Mouse (Mus musculus) B cell, adult 2 months (primary cell): Measurements from ENCODE around the gene Susd2.

ENCODE experiments used
- DNase-seq, 2 experiments: peaks; one replicate each; pipeline ENCODE4 v3.0.0; 2022

Gene Susd2

GRCm38 (mm10) chr10:75651381-75652068 is 7.7 kb upstream of the Susd2 start:
- DNase-seq, result no peak

GRCm38 (mm10) chr10:75650306-75650902 is 6.6 kb upstream of the Susd2 start:
- no peak for DNase-seq

- no peak for DNase-seq
These were observed 5.7 kb upstream of the Susd2 start for GRCm38 (mm10) chr10:75649406-75649995.

GRCm38 (mm10) chr10:75649001-75649400 is 5.2 kb upstream of the Susd2 start:
- no peak for DNase-seq

- DNase-seq, result no peak
These were observed 4.3 kb upstream of the Susd2 start for GRCm38 (mm10) chr10:75648091-75648490.

GRCm38 (mm10) chr10:75647362-75647761 is 3.6 kb upstream of the Susd2 start:
- DNase-seq, result no peak

GRCm38 (mm10) chr10:75646406-75646805 is 2.6 kb upstream of the Susd2 start:
- DNase-seq, result no peak

- no peak for DNase-seq
These were observed 1.8 kb upstream of the Susd2 start for GRCm38 (mm10) chr10:75645616-75646015.

GRCm38 (mm10) chr10:75642891-75643290 is 917 bp downstream of the Susd2 start:
- DNase-seq, result no peak

GRCm38 (mm10) chr10:75642436-75642835 is 1.4 kb downstream of the Susd2 start:
- no peak for DNase-seq

GRCm38 (mm10) chr10:75641721-75642222 is 2.0 kb downstream of the Susd2 start:
- no peak for DNase-seq

GRCm38 (mm10) chr10:75637711-75638110 is 6.1 kb downstream of the Susd2 start:
- no peak for DNase-seq

GRCm38 (mm10) chr10:75636084-75636786 is 7.6 kb downstream of the Susd2 start:
- no peak for DNase-seq

GRCm38 (mm10) chr10:75635693-75636055 is 8.1 kb downstream of the Susd2 start:
- peak; percentile 85 to 86 for DNase-seq

- no peak for DNase-seq
These were observed 8.7 kb downstream of the Susd2 start for GRCm38 (mm10) chr10:75635019-75635692.

GRCm38 (mm10) chr10:75634610-75635009 is 9.2 kb downstream of the Susd2 start:
- no peak for DNase-seq

- DNase-seq, result no peak
These were observed 10.2 kb downstream of the Susd2 start for GRCm38 (mm10) chr10:75633576-75634139.

GRCm38 (mm10) chr10:75633048-75633447 is 10.8 kb downstream of the Susd2 start:
- DNase-seq, result no peak

- DNase-seq, result no peak
These were observed 11.2 kb downstream of the Susd2 start for GRCm38 (mm10) chr10:75632633-75633032.

- no peak for DNase-seq
These were observed 16.3 kb downstream of the Susd2 start for GRCm38 (mm10) chr10:75627490-75627889.

GRCm38 (mm10) chr10:75626991-75627390 is 16.8 kb downstream of the Susd2 start:
- DNase-seq, result no peak

GRCm38 (mm10) chr10:75625920-75626319 is 17.9 kb downstream of the Susd2 start:
- DNase-seq, result no peak

GRCm38 (mm10) chr10:75620818-75621217 is 23.0 kb downstream of the Susd2 start:
- no peak for DNase-seq
